Mouse (Mus musculus) midbrain, postnatal 0 days (tissue): Measurements from ENCODE around the gene Birc6. TPM values are rescaled to one million over a fixed set of nuclear protein-coding genes. Genes with fewer than 3 reads are reported as not detected.

Experiments used
- ATAC-seq: fragments of 200-750 bp; cut with Nextera tagmentation; 2 replicates; pipeline ENCODE4 v1.8.0; 2017; ENCODE audit warnings: moderate number of reproducible peaks, mild to moderate bottlenecking, moderate TSS enrichment, moderate library complexity; ENCODE audit not compliant: low FRiP score
- DNase-seq: peaks from one replicate; pipeline ENCODE4 v3.0.0-alpha.2; 2015; ENCODE audit warnings: low spot score
- H3K27ac ChIP-seq: fragments of 300-500 bp; sonication (generic); 2 replicates; pipeline ENCODE4 v1.5.1; 2014; ENCODE audit warnings: low read depth, mild to moderate bottlenecking, low read length, mixed read lengths
- H3K27me3 ChIP-seq: fragments of 300-500 bp; sonication (generic); 2 replicates; pipeline ENCODE4 v1.6.1; 2014; ENCODE audit warnings: low read length, control low read depth, mixed read lengths; ENCODE audit not compliant: insufficient read depth
- H3K36me3 ChIP-seq: fragments of 300-500 bp; sonication (generic); 2 replicates; pipeline ENCODE4 v1.6.1; 2014; ENCODE audit warnings: low read length, control low read depth, mixed read lengths; ENCODE audit not compliant: insufficient read depth
- H3K4me1 ChIP-seq: fragments of 300-500 bp; sonication (generic); 2 replicates; pipeline ENCODE4 v1.6.1; 2014; ENCODE audit warnings: mild to moderate bottlenecking, control low read depth, antibody characterized with exemption, low read length, mixed read lengths; ENCODE audit not compliant: insufficient read depth
- H3K4me2 ChIP-seq: fragments of 300-500 bp; sonication (generic); 2 replicates; pipeline ENCODE4 v1.6.1; 2014; ENCODE audit warnings: low read depth, mild to moderate bottlenecking, low read length, mixed read lengths; ENCODE audit not compliant: poor library complexity, severe bottlenecking
- H3K4me3 ChIP-seq: fragments of 300-500 bp; sonication (generic); 2 replicates; pipeline ENCODE4 v1.5.1; 2014; ENCODE audit warnings: low read depth, mild to moderate bottlenecking, low read length, moderate library complexity
- H3K9ac ChIP-seq: fragments of 300-500 bp; sonication (generic); replicated peaks from 2 replicates; pipeline ENCODE4 v1.6.1; 2014; ENCODE audit warnings: mild to moderate bottlenecking, low read length, moderate library complexity, mixed read lengths; ENCODE audit not compliant: poor library complexity, severe bottlenecking
- H3K9me3 ChIP-seq: fragments of 300-500 bp; sonication (generic); 2 replicates; pipeline ENCODE4 v1.6.1; 2016; ENCODE audit warnings: low read length, control low read depth
- CTCF ChIP-seq: IDR thresholded peaks from 2 replicates; pipeline ENCODE4 v1.5.1; 2016; ENCODE audit warnings: antibody characterized with exemption, mild to moderate bottlenecking
- WGBS: fragments of 180-500 bp; shearing (Covaris S2); extraction: QIAGEN DNeasy Blood & Tissue Kit; methylation state at CpG from one replicate; pipeline ENCODE4 v1.1.7; 2014; 5-methylcytosine and 5-hydroxymethylcytosine counted together
- polyA plus RNA-seq: library from polyadenylated mRNA; unstranded; fragments of >200 nt; fragmentation: Nextera tagmentation; extraction: Ambion mirVana; gene quantifications from 2 replicates; pipeline ENCODE4 v1.2.1, GENCODE M21; 2015
- total RNA-seq: library from RNA; depleted of rRNA; stranded (reverse); fragments of >200 nt; gene quantifications from 2 replicates; pipeline ENCODE4 v1.2.3, GENCODE M21; 2014; rRNA removed

Birc6 gene
- total and polyA plus RNA-seq, 2 experiments from 2014 or later: 120 to 136 TPM

GRCm38 (mm10) chr17:74732872-74733271 is 204.8 kb downstream of the Birc6 start:
- Histone ChIP-seq H3K4me3 (no peak overlapping the region), H3K4me1 (no peaks in the 10 kb centered on the region), H3K27ac (no peak overlapping the region), H3K9ac (no peak overlapping the region), H3K9me3 (no peaks in the 10 kb centered on the region), H3K4me2 (no peak overlapping the region), H3K36me3 (peaks cover 9% of the 10 kb centered on the region; the same call in 1 of the 2 replicates), H3K27me3 (no peaks in the 10 kb centered on the region)
- DNase-seq (peak; percentile 28), ATAC-seq (no peak)
- TF ChIP-seq CTCF: peak; percentile 57

DNA sequence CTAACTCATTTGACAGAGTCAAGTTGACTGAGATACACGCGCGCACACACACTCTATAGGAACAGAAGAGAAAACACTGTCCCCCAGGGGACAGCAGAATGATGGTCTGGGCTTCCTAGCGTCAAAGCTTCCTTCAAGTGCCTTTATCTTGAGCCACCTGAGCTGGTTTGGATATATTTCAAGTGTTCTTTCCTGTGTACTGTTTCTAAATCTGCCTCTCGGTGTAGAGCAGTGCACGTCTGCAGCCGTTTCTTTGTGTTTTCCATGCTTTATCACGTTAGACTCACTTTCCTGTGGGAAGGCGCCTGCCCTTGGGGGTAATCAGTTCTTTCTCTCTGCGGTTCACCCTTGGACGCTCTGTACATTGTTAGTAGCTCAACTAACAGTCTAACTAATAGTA is 207.3 kb downstream of the Birc6 start:
- 93% methylated on average over 11 of the region's 11 CpGs for WGBS
- ATAC-seq: no peak
- TF ChIP-seq CTCF: no peak
- Histone ChIP-seq H3K4me2 (no peak overlapping the region), H3K36me3 (peaks cover 9% of the 10 kb centered on the region; the same call in 1 of the 2 replicates), H3K9me3 (no peaks in the 10 kb centered on the region), H3K27ac (no peak overlapping the region), H3K27me3 (no peaks in the 10 kb centered on the region), H3K9ac (no peak overlapping the region), H3K4me1 (no peaks in the 10 kb centered on the region), H3K4me3 (no peak overlapping the region)
- DNase-seq: no peak

GRCm38 (mm10) chr17:74749659-74750058 is 221.6 kb downstream of the Birc6 start:
- TF ChIP-seq CTCF: no peak
- Histone ChIP-seq H3K4me1 (no peaks in the 10 kb centered on the region), H3K4me3 (no peak overlapping the region), H3K36me3 (peaks cover 7% of the 10 kb centered on the region), H3K27me3 (no peaks in the 10 kb centered on the region), H3K9me3 (no peaks in the 10 kb centered on the region), H3K4me2 (no peak overlapping the region), H3K27ac (no peak overlapping the region), H3K9ac (no peak overlapping the region)
- WGBS: 81% methylated on average over 1 of the region's 1 CpGs
- ATAC-seq (no peak), DNase-seq (no peak)

- 90% methylated on average over 4 of the region's 4 CpGs for WGBS
- DNase-seq (no peak), ATAC-seq (no peak)
- Histone ChIP-seq H3K9ac (no peak overlapping the region), H3K27me3 (no peaks in the 10 kb centered on the region), H3K4me1 (no peaks in the 10 kb centered on the region), H3K9me3 (no peaks in the 10 kb centered on the region), H3K4me3 (no peak overlapping the region), H3K4me2 (no peak overlapping the region), H3K27ac (no peak overlapping the region), H3K36me3 (peaks cover 7% of the 10 kb centered on the region)
- TF ChIP-seq CTCF: no peak
These were observed 222.9 kb downstream of the Birc6 start for GRCm38 (mm10) chr17:74751026-74751425.

Other genes starting within 250 kb of the Birc6 start
- 45.5 and 54.4 TPM in 2 replicates for gene Memo1, start 232.8 kb upstream of the Birc6 start, total RNA-seq
- 36.8 and 37.5 TPM in 2 replicates for gene Memo1, start 232.8 kb upstream of the Birc6 start, polyA plus RNA-seq
- gene Dpy30, start 204.4 kb upstream of the Birc6 start, total RNA-seq: 64.0 and 68.0 TPM in 2 replicates
- 228 and 230 TPM in 2 replicates for gene Dpy30, start 204.4 kb upstream of the Birc6 start, polyA plus RNA-seq
- gene Spast, start 189.3 kb upstream of the Birc6 start, total RNA-seq: 121 and 158 TPM in 2 replicates
- 22.9 and 27.4 TPM in 2 replicates for gene Spast, start 189.3 kb upstream of the Birc6 start, polyA plus RNA-seq
- gene Slc30a6, start 132.7 kb upstream of the Birc6 start, total RNA-seq: 16.7 and 19.1 TPM in 2 replicates
- gene Slc30a6, start 132.7 kb upstream of the Birc6 start, polyA plus RNA-seq: 23.5 and 24.5 TPM in 2 replicates
- gene Nlrc4, start 69.2 kb upstream of the Birc6 start, total RNA-seq: 0.05 and 0.16 TPM in 2 replicates
- gene Nlrc4, start 69.2 kb upstream of the Birc6 start, polyA plus RNA-seq: 0.30 and 0.34 TPM in 2 replicates
- gene Yipf4, start 38.8 kb upstream of the Birc6 start, total RNA-seq: 40.5 and 41.8 TPM in 2 replicates
- 46.8 and 51.7 TPM in 2 replicates for gene Yipf4, start 38.8 kb upstream of the Birc6 start, polyA plus RNA-seq
- 12.6 and 17.6 TPM in 2 replicates for gene Ttc27, start 189.4 kb downstream of the Birc6 start, total RNA-seq
- 12.0 and 13.0 TPM in 2 replicates for gene Ttc27, start 189.4 kb downstream of the Birc6 start, polyA plus RNA-seq